Mouse (Mus musculus) thymus, postnatal 25 days (tissue): ENCODE data around the gene Kcnrg.
A peak's percentile ranks its signal among the peaks of the same experiment; 100 is the strongest.

Experiments used
- DNase-seq: peaks from one replicate; pipeline ENCODE4 v3.0.0; 2022

The Kcnrg gene

GRCm38 (mm10) chr14:61647182-61647880 lies 40.1 kb downstream of the Kcnrg start:
- DNase-seq = peak; percentile 55

- DNase-seq = peak; percentile 61
Observed at GRCm38 (mm10) chr14:61647881-61648684, 40.8 kb downstream of the Kcnrg start.

- DNase-seq = peak; percentile 96
Observed at GRCm38 (mm10) chr14:61648685-61649504, 41.6 kb downstream of the Kcnrg start.

GRCm38 (mm10) chr14:61650291-61650960 lies 43.2 kb downstream of the Kcnrg start:
- peak; percentile 47 for DNase-seq

GRCm38 (mm10) chr14:61656469-61656868 lies 49.2 kb downstream of the Kcnrg start:
- no peak for DNase-seq

- no peak for DNase-seq
Observed at GRCm38 (mm10) chr14:61661496-61661895, 54.2 kb downstream of the Kcnrg start.

- no peak for DNase-seq
Observed at GRCm38 (mm10) chr14:61662307-61662706, 55.0 kb downstream of the Kcnrg start.
